Mouse (Mus musculus) heart, postnatal 10 days (tissue): ENCODE results near the gene Abat. TPM values are rescaled to one million over a fixed set of nuclear protein-coding genes. Genes with fewer than 3 reads are reported as not detected.

Experiments
- DNase-seq, 2 experiments: peaks; one replicate each; pipeline ENCODE4 v3.0.0; 2021
- intact Hi-C: fragments of 180-260 bp; cut with DNase I; formaldehyde crosslinking; loops from one replicate; pipeline ENCODE4 v1.15.1; 2025
- total RNA-seq, 2 experiments: library from RNA; stranded (reverse); gene quantifications; 2 replicates each; pipeline ENCODE4 v1.2.3; 2021

The Abat gene
- total RNA-seq, 2 experiments from 2014 or later: 4.8 to 6.0 TPM

DNA sequence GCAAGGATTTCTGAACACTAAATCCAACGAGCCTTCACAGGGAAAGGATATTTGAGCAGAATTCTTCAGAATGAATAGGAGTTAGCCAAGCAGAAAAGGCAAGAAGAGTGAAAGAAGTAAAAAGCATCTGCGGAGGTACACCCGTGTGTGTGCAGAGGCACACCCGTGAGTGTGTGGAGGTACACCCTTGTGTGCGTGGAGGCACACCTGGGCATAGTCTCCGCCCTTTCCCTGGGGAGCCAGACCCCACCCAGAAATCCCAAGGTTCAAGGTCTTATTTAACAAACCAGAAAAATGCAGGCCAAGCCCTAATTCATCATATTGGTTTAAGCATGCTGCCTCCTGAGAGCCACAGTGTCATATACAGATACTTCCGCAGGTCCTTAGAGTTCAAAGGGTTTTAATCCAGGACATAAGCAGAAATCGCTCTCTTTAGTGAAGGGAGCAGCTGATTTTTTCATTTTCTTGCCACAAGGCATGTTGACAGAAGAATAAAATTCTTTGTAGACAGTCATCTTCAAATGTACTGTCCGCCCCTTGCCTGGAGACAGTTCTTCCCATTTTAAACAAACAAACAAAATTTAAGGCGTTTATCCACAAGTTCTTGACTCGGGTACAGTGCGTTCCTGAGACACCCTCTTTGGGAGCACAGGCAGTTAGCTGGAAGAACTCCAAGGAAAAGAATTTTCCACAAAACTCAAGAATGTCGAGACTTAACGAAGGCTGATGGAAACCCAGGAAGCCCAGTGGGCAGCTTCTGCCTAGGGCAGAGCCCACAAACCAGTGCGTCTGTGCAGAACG, 107.3 kb downstream of the Abat start:
- intact Hi-C loops: no loop called here
- DNase-seq: no peak

- no peak for DNase-seq
- intact Hi-C loops: no loop called here
Measured at GRCm38 (mm10) chr16:8630419-8630818, 117.2 kb downstream of the Abat start.

DNA sequence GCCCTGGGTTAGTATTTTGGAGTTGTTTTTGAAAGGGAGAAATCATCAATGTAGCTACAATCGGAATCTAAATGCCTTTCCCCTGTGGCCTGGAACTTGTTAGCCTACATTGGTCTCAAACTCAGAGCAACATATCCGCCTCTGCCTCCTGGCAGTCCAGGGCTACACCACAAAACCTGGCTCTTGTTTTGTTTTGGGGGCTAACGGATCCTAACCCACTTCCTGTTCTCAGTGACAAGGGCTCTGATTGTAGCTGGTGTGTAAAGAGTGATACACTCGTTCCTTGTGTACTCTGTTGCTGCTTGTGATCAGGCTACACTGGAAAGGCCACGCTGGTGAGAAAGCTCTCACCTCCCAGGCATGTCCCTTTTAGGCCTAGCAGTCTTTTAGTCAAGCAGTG, 118.2 kb downstream of the Abat start:
- DNase-seq: no peak
- intact Hi-C loops: no loop called here

DNA sequence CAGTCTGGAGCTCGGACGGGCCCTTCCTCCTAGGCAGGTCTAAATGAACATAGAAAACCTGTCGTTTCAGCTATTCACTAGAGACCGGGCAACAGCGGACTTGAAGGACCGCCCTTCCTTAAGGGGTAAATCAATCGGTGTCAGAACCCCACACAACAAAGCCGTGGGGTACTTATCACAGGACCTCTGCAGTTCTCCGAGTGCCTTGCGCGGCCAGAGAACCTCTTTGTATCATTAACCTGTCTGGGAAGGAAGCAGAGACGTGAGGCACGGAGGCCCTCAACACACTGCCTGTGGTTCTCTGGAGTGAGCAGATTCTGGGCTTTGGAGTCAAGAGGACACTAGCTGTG, 123.6 kb downstream of the Abat start:
- DNase-seq: no peak
- intact Hi-C loops: loop anchor here (5.0 kb wide), 1 partner anchor 125 kb away; the partner anchor contains the start of gene Abat

- peak; percentile 89 to 90 for DNase-seq
- intact Hi-C loops: loop anchor here (2.0 to 5.0 kb wide), 2 partner anchors 39 to 125 kb away; partner anchors contain the start of gene Abat
Measured at GRCm38 (mm10) chr16:8637217-8638051, 124.2 kb downstream of the Abat start, which contains the start of the genes Pmm2 and Tmem186. TSS of gene Pmm2 (plus strand) at chr16:8637674. TSS of gene Tmem186 (minus strand) at chr16:8637712.

GRCm38 (mm10) chr16:8638131-8638530, 124.9 kb downstream of the Abat start:
- no peak for DNase-seq
- intact Hi-C loops: loop anchor here (2.0 to 5.0 kb wide), 2 partner anchors 39 to 126 kb away; partner anchors contain the start of gene Abat

- intact Hi-C loops: loop anchor here (2.0 to 5.0 kb wide), 3 partner anchors 37 to 127 kb away; partner anchors contain the start of gene Abat
- DNase-seq: no peak
Measured at GRCm38 (mm10) chr16:8639466-8640191, 126.4 kb downstream of the Abat start.

GRCm38 (mm10) chr16:8643855-8644254, 130.6 kb downstream of the Abat start:
- DNase-seq: peak; percentile 62 to 72
- intact Hi-C loops: loop anchor here (2.0 to 5.0 kb wide), 3 partner anchors 29 to 149 kb away; partner anchors contain the start of gene Carhsp1

DNA sequence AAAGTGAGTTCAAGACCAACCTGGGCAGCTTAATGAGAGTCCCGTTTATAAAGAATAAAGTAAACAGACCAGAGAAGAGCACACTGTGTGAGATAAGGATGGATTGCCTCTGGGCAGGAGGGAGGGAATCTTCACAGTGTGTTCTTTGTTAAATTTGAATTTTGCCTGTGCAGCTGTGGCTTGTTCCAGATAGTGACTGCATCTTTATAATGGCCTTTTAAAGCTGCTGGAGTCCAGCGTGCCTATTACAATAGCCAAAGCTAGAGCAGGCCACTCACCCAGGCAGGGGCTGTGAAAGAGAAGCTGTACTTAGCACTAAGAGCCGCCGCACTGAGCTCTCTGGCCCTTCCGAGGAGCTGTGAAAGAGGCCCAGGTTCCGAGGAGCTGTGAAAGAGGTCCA, 132.3 kb downstream of the Abat start:
- intact Hi-C loops: loop anchor here (2.0 kb wide), 1 partner anchor 27 kb away; the partner anchor contains the start of gene Carhsp1
- DNase-seq: no peak

DNA sequence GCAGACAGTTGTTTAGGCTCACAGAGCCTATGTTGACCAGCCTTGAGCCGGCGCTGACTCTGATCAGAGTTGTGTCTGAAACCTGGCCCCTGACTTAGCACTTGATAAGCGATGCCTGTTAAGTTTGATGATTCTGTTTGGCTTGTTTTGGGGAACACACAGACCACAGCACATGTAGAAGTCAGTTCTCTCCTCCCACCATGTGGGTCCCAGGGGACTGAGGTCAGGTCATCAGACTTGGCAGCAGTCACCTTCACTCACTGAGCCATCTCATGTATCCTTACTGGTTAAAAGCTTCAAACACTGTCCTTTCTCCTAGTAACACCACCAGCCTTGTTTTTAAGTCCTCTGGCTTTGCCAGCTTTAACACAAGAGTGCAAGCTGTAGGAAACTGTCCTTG, 136.8 kb downstream of the Abat start:
- intact Hi-C loops: no loop called here
- DNase-seq: no peak

DNA sequence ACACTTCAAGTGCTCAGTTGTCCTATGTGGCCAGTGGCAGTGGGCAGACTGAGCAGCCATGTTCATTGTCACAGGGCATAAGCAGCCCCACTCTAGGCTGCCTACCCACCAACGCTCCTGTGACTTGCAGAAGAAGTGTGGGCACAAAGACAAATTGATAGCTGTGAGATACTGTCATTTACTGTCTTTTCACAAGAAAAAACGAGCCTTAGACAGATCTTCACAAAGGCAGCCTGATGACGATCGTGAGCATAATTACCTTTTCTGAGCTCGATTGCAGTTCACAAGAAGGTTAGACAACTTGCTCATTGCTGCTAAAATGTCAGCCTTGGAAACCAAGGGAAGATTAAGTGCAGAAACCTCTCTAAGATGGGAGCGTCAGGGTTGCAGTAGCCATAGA, 141.9 kb downstream of the Abat start:
- DNase-seq: no peak

DNA sequence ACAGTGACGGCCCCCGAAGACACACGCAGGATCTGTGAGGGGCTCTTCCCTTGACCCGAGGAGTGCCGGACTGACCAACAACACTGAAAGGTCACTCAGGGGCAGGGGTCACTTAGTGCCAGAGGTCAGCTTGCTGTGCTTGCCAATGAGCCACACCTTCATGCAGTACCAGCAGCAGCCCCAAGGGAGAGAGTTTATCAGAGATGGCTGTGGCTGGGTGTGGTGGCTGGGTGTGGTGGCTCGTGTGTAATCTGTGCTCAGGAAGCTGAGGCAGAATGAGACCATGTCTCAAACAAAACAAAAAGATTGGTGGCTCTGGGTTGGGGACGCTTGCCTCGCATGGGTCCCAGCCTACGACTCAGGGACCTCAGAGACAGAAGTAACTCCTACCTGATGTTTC, 142.4 kb downstream of the Abat start:
- intact Hi-C loops: no loop called here
- no peak for DNase-seq

More for the DNA sequence above, 141.9 kb downstream of the Abat start:
- intact Hi-C loops: no loop called here

GRCm38 (mm10) chr16:8656256-8656655, 143.0 kb downstream of the Abat start:
- intact Hi-C loops: no loop called here
- no peak for DNase-seq

- intact Hi-C loops: no loop called here
Measured at GRCm38 (mm10) chr16:8658349-8658748, 145.1 kb downstream of the Abat start.

DNA sequence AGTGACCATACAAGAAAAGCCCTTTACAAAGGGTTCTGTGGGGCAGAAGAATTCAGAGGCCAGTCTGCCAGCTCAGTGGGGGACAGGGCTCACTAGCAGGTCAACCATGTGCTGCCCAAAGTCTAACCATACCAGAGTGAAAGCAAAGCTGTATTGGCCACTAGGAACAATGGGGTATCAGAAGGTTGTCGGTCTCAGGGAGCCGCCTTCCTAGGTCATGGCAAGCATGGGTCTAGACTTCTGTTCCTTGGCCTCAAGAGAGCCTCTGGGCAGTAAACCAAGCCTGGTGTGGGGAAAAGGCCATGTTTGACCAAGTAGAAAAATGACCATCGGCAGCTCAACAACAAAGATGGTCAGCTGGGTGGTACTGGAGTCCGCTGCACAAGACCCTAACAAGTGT, 145.5 kb downstream of the Abat start:
- intact Hi-C loops: no loop called here

More at GRCm38 (mm10) chr16:8658349-8658748, 145.1 kb downstream of the Abat start:
- no peak for DNase-seq

DNA sequence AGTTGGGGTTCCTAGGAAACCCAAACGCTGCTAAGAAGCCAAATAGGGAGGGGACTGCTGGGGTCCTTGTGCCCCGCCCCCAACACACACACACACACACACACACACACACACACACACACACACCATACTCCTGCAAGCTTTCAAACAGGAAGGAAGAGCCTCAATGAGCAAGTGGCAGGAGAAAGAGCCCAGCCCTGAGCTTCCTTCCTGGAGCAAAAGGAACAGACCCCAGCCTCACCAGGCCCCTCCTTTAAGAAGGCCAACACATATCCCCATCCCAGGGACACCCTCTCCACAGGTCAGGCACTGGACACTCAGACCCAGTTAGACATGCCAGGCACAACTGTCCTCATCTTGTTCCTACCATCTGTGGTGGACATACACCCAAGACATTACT, 149.8 kb downstream of the Abat start:
- no peak for DNase-seq
- intact Hi-C loops: no loop called here

More for the DNA sequence above, 145.5 kb downstream of the Abat start:
- DNase-seq: no peak

DNA sequence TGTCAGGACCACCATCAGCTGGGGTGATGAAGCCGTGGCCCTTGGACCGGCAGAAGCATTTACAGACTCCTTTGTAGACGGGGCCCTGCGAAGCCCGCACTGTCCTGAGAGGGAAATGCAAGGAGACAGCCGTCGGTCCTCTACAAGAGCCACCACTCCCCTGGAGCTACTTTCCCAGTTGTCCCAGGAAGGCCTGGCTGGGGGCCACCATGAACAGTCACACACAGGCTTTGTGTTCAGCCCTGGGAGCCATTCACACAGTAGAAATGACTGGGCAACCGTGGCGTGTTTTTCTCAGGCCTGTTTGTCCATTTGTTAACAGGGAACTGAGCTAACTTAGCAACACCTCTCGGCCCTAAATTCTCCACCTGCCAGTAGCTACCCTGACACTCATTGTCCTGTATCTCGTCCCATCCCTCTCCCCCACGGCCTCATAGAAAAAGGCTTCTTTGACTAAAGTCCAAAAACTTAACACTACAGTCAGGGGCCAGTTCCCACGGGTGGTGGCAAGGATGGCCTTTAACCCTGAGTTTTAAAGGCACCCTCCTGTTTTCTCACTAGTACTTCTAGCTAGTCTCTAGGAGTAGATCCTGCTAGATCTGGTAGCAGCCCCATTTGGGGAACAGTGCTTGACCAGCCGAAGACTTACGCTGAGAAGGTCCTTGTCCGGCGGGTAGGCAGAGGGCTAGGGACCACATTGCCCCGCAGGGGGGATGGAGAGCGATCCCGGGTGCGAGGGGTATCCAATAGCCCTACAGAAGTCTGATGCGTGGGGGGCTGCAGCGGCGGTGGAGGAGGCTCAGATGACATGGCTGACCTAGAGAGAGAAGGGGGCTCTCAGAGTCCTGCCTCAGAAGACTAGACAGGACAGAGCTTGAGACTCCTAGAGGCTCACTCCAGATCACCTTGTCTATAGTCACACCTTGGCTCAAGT, 150.6 kb downstream of the Abat start:
- intact Hi-C loops: no loop called here
- DNase-seq: peak in 1 of 2 experiments; percentile 38

GRCm38 (mm10) chr16:8665367-8665766, 152.1 kb downstream of the Abat start:
- DNase-seq: peak in 1 of 2 experiments; percentile 17
- intact Hi-C loops: no loop called here

DNA sequence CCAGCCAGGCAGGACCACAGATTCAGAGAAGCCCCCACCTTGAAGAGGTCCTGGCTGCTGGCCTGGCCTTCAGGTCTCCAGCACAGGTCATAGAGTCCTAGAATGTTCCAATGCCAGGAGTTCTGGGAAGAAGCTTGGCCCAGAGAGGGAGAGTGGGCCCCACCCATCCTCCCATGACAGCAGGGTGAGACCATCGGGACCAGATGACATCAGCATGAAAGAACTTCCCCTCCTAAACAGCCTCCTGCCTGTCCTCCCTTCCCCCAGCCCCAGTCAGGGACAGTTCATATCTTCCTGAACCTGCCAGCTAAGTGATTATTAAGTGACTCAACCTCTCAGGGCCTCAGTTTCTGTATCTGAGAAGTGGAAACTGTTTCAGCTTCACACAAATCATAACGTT, 153.2 kb downstream of the Abat start:
- intact Hi-C loops: no loop called here
- DNase-seq: peak; percentile 72 to 73
